Mouse (Mus musculus) neural tube, embryonic 12.5 days (tissue): Measurements from ENCODE around the gene Tctn3. TPM values are rescaled to one million over a fixed set of nuclear protein-coding genes. Genes with fewer than 3 reads are reported as not detected.
"Not testable (repeated sequence)": the region's sequence is repeated elsewhere in the genome, so short reads cannot be mapped to it uniquely, and the experiment has no call there.

Experiments
- ATAC-seq: fragments of 200-750 bp; cut with Nextera tagmentation; 2 replicates; pipeline ENCODE4 v1.8.0; 2017; ENCODE audit warnings: low read depth, mild to moderate bottlenecking, moderate TSS enrichment, moderate library complexity; ENCODE audit not compliant: low FRiP score
- H3K27ac ChIP-seq: fragments of 300-500 bp; sonication (generic); 2 replicates; pipeline ENCODE4 v1.5.1; 2016
- H3K27me3 ChIP-seq: fragments of 300-500 bp; sonication (generic); replicated peaks from 2 replicates; pipeline ENCODE4 v1.6.1; 2016; ENCODE audit warnings: mild to moderate bottlenecking
- H3K36me3 ChIP-seq: fragments of 300-500 bp; sonication (generic); 2 replicates; pipeline ENCODE4 v1.6.1; 2016; ENCODE audit warnings: mild to moderate bottlenecking
- H3K4me1 ChIP-seq: fragments of 300-500 bp; sonication (generic); 2 replicates; pipeline ENCODE4 v1.6.1; 2016
- H3K4me2 ChIP-seq: fragments of 300-500 bp; sonication (generic); replicated peaks from 2 replicates; pipeline ENCODE4 v1.6.1; 2016; ENCODE audit warnings: mild to moderate bottlenecking
- H3K4me3 ChIP-seq: fragments of 300-500 bp; sonication (generic); 2 replicates; pipeline ENCODE4 v1.5.1; 2016
- H3K9ac ChIP-seq: fragments of 300-500 bp; sonication (generic); 2 replicates; pipeline ENCODE4 v1.6.1; 2016; ENCODE audit warnings: mild to moderate bottlenecking
- H3K9me3 ChIP-seq: fragments of 300-500 bp; sonication (generic); 2 replicates; pipeline ENCODE4 v1.6.1; 2016; ENCODE audit warnings: mild to moderate bottlenecking
- WGBS: fragments of 180-500 bp; shearing (Covaris S2); methylation state at CpG from one replicate; pipeline ENCODE4 v1.1.7; 2016; 5-methylcytosine and 5-hydroxymethylcytosine counted together
- polyA plus RNA-seq: library from polyadenylated mRNA; unstranded; fragments of >200 nt; fragmentation: Nextera tagmentation; extraction: Ambion mirVana; gene quantifications from 2 replicates; pipeline ENCODE4 v1.2.1, GENCODE M21; 2016

Gene Tctn3
- polyA plus RNA-seq, 1 experiment from 2014 or later = 11.7 TPM

DNA sequence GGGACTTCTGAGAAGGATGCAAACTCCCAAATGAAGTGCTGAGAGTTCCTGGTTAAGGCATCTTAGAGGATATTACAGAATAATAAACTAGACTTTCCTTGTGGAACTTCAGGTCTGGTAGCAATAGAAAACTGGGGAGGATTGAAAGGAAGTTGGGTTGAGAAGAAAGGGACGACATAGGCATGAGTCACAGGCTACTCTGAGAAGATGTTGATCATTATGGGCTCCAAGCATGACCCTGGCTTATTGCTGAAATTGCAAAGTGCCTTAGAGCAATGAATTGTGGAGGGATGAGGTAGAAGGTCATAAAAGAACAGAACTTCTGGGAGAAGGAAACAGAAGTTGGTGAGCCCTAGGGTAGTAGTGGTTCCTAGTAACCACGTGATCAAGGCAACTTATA lies 28.8 kb upstream of the Tctn3 start:
- Histone ChIP-seq H3K4me3 (no peak overlapping the region), H3K9me3 (no peaks in the 10 kb centered on the region), H3K9ac (no peak overlapping the region), H3K4me2 (no peak overlapping the region), H3K27me3 (no peaks in the 10 kb centered on the region), H3K27ac (no peak overlapping the region), H3K36me3 (no peaks in the 10 kb centered on the region), H3K4me1 (no peaks in the 10 kb centered on the region)
- 91% methylated on average over 2 of the region's 2 CpGs for WGBS
- no peak for ATAC-seq

DNA sequence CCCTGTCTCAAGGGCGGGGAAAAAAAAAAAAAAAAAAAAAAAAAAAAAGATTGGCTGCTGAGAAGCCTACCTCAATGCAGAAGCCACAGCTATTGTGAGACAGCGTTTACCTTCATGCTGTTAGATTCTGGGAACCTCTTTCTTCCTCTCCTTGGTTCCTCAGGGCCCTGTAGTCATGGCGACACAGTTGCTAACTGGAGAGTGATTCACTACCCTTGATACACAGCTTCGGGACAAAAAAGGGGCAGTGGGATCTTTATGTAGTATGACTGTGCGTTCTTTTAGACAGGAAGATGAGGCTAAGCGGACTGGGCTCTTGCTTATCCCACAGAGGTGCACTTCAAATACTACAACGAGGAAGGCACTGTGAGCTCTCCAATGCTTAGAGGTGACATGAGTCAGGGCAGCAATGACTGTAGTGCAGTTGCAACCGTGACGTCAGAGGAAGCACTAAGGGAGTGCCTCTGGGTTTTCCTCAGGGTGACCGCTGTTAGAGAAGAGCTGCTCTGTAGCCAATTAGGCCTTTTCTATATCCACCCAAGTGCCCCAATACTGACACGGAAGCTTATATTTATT lies 27.8 kb upstream of the Tctn3 start:
- no peak for ATAC-seq
- WGBS = 80% methylated on average over 11 of the region's 11 CpGs
- no peaks in the 10 kb centered on the region for H3K27me3 ChIP-seq

DNA sequence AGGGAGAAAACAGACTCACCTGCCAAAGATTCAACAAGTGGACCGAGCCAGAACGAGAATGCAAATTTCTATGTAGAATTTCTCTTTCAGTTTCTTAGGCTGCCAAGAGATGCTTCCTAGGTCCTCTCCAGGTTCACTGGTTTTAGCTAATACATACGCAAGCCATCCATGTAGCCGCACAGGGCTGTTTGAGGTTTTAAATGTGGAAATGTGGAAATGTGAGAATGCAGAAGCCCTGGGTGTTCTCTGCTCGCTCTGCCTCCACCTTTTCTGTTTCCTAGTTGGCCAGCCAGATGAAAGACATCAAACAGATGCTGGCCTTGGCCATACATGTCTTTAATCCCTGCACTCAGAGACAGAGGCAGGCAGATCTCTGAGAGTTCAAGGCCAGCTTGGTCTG lies 26.5 kb upstream of the Tctn3 start:
- no peak overlapping the region for H3K27ac ChIP-seq
- no peak overlapping the region for H3K9ac ChIP-seq
- no peak for ATAC-seq
- no peaks in the 10 kb centered on the region for H3K27me3 ChIP-seq
- no peak overlapping the region for H3K4me2 ChIP-seq
- no peaks in the 10 kb centered on the region for H3K9me3 ChIP-seq
- no peaks in the 10 kb centered on the region for H3K36me3 ChIP-seq
- H3K4me1 ChIP-seq = no peaks in the 10 kb centered on the region
- no peak overlapping the region for H3K4me3 ChIP-seq
- 94% methylated on average over 5 of the region's 5 CpGs for WGBS

More for the DNA sequence above, 27.8 kb upstream of the Tctn3 start:
- H3K4me2 ChIP-seq = no peak overlapping the region
- no peaks in the 10 kb centered on the region for H3K4me1 ChIP-seq
- H3K27ac ChIP-seq = no peak overlapping the region
- H3K9ac ChIP-seq = no peak overlapping the region
- no peaks in the 10 kb centered on the region for H3K9me3 ChIP-seq
- no peaks in the 10 kb centered on the region for H3K36me3 ChIP-seq
- H3K4me3 ChIP-seq = no peak overlapping the region

DNA sequence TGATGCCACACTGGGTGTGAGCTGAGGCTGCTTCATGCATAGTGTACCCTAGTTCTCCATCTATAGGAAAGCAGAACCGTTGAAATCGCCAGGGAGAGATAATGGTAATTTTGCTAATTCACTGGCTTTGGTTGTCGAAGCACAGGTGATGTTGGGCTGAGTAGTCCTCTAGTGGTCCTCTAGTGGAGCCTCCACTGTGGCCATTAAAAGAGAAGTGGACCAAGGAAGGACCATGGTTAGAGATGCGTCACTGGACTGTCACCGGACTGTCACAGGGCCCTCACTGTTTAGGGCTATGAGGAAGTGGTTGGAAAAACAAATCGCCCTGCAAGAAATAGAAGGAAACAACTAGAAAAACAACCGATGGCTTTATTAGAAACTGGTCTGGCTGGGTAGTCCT lies 25.6 kb upstream of the Tctn3 start:
- ATAC-seq = no peak
- no peaks in the 10 kb centered on the region for H3K36me3 ChIP-seq
- no peak overlapping the region for H3K9ac ChIP-seq
- no peak overlapping the region for H3K27ac ChIP-seq
- WGBS = 85% methylated on average over 7 of the region's 7 CpGs
- H3K9me3 ChIP-seq = no peaks in the 10 kb centered on the region
- H3K4me3 ChIP-seq = no peak overlapping the region
- no peak overlapping the region for H3K4me2 ChIP-seq
- H3K4me1 ChIP-seq = no peaks in the 10 kb centered on the region
- no peaks in the 10 kb centered on the region for H3K27me3 ChIP-seq

DNA sequence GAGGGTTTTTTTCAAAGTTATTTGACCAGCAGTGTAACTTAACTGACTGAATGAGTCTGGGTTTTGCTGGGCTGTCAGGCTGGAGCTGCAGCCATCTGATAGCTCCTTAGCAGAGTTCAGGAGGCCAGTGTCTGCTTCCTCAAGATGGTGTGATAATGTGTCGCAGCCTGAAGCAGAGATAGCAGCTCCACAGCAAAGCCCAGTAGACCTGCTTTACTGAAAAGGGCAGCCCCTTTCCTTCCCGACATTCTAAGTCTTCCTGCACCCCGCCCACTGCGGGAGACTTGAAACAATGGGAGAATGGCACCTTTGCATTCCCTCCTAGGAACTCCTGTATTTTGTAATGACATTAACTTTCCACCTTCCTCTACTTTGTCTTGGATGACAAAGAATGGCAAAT lies 25.1 kb upstream of the Tctn3 start:
- H3K9ac ChIP-seq = no peak overlapping the region
- H3K9me3 ChIP-seq = no peaks in the 10 kb centered on the region
- no peaks in the 10 kb centered on the region for H3K36me3 ChIP-seq
- H3K27me3 ChIP-seq = no peaks in the 10 kb centered on the region
- H3K4me3 ChIP-seq = no peak overlapping the region
- H3K4me2 ChIP-seq = no peak overlapping the region
- no peak overlapping the region for H3K27ac ChIP-seq
- no peak for ATAC-seq
- no peaks in the 10 kb centered on the region for H3K4me1 ChIP-seq
- WGBS = 65% methylated on average over 4 of the region's 4 CpGs

DNA sequence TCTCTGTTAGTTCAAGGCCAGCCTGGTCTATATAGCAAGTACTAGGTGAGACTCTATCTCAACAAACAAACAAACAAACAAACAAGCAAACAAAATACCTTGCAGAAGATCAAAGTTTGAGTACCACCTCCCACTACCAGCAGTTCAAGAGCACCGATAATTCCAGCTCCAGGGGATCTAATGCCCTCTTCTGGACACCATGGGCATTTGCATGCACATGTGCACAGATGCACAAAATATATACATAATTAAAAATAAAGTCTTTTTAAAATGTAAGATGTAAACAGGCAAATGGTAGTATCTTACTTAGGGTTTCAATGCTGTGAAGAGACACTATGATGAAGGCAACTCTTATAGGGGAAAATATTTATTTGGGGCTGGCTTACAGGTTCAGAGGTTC lies 21.1 kb upstream of the Tctn3 start:
- Histone ChIP-seq H3K4me3 (no peak overlapping the region), H3K9ac (no peak overlapping the region), H3K4me2 (no peak overlapping the region), H3K4me1 (no peaks in the 10 kb centered on the region), H3K27ac (no peak overlapping the region), H3K9me3 (no peaks in the 10 kb centered on the region), H3K36me3 (no peaks in the 10 kb centered on the region), H3K27me3 (no peaks in the 10 kb centered on the region)
- WGBS = 74% methylated on average over 1 of the region's 1 CpGs
- ATAC-seq = no peak

DNA sequence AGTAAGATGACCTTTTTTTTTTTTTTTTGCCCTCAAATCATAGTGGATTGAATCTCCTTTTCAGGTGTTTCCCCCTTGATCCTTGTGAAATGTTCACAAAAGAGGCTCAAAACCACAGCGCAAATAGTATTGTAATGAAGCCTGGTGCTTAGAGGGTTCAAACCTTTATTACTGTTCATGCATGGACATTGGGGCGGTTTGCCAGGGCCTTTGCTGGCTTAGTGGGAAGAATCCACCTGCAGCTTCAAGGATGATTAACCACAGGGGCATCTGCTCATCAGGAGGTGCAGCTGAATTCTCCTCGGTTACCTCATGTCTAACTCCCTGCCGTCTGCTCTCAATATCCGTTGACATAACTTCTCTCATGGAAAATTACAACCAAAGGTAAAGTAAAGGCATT lies 20.6 kb upstream of the Tctn3 start:
- H3K27ac ChIP-seq = no peak overlapping the region
- no peak overlapping the region for H3K4me2 ChIP-seq
- 79% methylated on average over 5 of the region's 5 CpGs for whole genome bisulfite sequencing
- H3K9me3 ChIP-seq = no peaks in the 10 kb centered on the region
- no peak for ATAC-seq
- no peak overlapping the region for H3K9ac ChIP-seq
- H3K4me3 ChIP-seq = no peak overlapping the region
- H3K4me1 ChIP-seq = no peaks in the 10 kb centered on the region
- H3K27me3 ChIP-seq = no peaks in the 10 kb centered on the region
- no peaks in the 10 kb centered on the region for H3K36me3 ChIP-seq

DNA sequence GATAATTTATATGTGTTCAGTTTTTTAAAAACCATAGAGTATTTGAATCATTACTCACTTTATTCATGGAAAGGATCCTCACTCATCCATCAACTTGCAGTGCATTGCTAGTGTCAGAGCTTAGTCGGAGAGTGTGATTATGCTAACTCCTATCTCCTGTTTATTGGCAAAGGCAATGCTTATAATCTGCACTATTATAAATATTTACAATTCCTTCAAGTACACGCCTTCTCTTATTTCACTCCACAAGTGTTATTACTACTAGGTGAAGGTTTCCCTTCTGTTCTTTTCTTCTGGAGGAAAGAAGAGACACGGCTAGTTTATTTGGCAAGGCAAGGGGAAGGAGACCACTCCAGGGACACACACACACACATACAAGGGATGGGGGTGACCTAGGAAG lies 20.2 kb upstream of the Tctn3 start:
- no peaks in the 10 kb centered on the region for H3K9me3 ChIP-seq
- no peak for ATAC-seq
- no peak overlapping the region for H3K27ac ChIP-seq
- 89% methylated on average over 3 of the region's 3 CpGs for WGBS
- no peaks in the 10 kb centered on the region for H3K27me3 ChIP-seq
- H3K4me3 ChIP-seq = no peak overlapping the region
- H3K4me1 ChIP-seq = no peaks in the 10 kb centered on the region
- H3K9ac ChIP-seq = no peak overlapping the region
- H3K36me3 ChIP-seq = no peaks in the 10 kb centered on the region
- H3K4me2 ChIP-seq = no peak overlapping the region

DNA sequence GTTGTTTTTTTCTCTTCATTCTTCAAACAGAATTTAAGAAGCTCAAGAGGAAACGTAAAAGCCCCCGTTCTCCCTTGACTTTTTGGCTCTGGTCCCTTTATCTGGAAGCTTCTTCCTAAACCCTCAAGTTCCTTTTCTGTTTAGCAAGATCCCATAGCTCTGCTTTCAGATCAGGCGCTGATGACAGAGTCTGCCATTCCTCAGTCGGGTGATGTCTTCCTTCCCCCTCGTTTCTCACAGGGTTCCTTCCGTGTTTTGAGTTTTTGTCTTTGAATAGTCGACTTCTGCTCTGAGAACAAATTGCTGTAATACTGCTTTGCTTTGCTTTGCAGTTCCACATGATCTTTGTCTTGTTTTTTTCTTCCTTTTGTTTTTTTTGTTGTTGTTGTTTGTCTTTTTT lies 18.6 kb upstream of the Tctn3 start:
- Histone ChIP-seq H3K9ac (no peak overlapping the region), H3K27ac (no peak overlapping the region), H3K27me3 (no peaks in the 10 kb centered on the region), H3K4me2 (no peak overlapping the region), H3K4me1 (no peaks in the 10 kb centered on the region), H3K4me3 (no peak overlapping the region), H3K36me3 (no peaks in the 10 kb centered on the region), H3K9me3 (no peaks in the 10 kb centered on the region)
- 85% methylated on average over 7 of the region's 7 CpGs for WGBS
- ATAC-seq = no peak

DNA sequence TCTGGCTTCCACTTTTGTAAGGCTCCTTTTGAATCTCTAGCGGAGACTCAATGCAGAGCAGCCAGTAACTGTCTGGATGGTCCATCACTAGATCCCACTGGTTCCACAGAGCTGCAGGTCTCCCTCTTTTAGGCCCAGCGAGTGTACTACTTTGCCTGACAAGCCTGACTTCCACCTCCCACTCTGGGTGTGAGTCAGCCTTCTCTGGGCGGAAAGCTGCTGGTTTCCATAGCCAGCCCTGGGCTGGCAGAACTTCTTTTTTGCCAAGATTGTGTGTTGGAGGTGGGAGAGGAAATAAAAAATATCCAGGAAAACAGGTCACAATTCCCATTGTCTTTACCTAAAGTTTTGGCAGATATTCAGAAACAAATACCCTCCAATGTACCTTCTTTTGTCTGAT lies 18.1 kb upstream of the Tctn3 start:
- Histone ChIP-seq H3K4me1 (no peaks in the 10 kb centered on the region), H3K4me2 (no peak overlapping the region), H3K9me3 (no peaks in the 10 kb centered on the region), H3K36me3 (no peaks in the 10 kb centered on the region), H3K27me3 (no peaks in the 10 kb centered on the region), H3K27ac (no peak overlapping the region), H3K9ac (no peak overlapping the region), H3K4me3 (no peak overlapping the region)
- ATAC-seq = no peak
- WGBS = 68% methylated on average over 3 of the region's 3 CpGs

DNA sequence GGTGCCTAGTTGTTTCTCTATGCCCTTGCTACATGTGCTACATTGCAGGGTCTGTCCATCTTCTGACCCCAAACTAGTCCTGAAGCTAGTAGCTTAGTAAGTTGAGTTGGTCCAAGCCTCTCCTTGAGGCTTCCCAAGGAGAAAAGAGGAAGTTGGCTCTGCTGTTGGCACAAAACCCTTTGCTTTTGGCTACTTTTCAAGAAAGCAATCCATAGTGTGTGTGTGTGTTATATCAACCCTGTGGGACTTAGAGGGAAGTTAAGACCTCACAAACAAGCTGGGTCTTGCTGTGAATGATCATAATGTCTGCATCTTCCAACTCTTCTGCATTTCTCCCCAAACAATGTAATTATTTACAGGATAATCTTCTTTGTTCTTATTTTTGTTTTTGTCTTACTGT lies 16.9 kb upstream of the Tctn3 start:
- no peaks in the 10 kb centered on the region for H3K27me3 ChIP-seq
- ATAC-seq = no peak
- no peaks in the 10 kb centered on the region for H3K4me1 ChIP-seq
- H3K27ac ChIP-seq = no peak overlapping the region
- H3K4me2 ChIP-seq = no peak overlapping the region
- H3K4me3 ChIP-seq = no peak overlapping the region
- H3K9me3 ChIP-seq = no peaks in the 10 kb centered on the region
- no peaks in the 10 kb centered on the region for H3K36me3 ChIP-seq
- no peak overlapping the region for H3K9ac ChIP-seq

DNA sequence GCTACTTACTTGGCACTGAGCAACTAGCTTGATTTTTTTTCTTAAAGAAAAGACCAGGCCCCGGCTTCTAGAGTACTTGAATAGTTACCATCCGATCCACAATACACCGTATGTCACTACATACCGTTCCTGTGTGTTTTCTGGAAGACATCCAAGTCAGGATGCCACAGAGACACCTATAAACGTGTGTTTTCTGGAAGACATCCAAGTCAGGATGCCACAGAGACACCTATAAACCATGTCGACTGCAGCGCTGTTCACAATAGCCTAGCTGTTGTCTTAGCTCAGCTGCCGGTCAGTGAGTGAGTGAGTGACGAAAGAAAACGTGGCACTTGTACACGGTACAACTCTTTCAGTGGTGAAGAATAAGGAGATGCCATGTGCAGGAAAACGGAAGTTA lies 13.9 kb upstream of the Tctn3 start:
- 59% methylated on average over 12 of the region's 12 CpGs for WGBS

DNA sequence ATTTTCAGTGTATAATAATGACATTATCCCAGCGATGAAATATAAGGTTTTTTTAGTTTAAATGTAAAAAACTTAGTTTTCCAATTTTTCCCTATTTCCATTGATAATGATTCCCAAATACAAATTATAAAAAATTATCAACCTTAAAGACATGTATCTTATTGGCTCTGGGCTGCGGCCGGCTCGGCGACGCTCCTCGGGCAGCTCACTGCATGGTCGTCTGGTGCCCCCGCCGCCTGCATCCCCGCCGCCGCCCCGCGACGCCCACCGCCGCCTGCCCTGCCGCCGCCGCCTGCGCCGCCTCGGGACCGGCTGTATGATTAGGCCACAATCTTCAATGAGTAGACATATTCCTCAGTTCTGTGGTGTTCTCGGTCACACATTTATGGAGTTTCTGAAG lies 9.6 kb upstream of the Tctn3 start:
- not testable (repeated sequence) for H3K27ac ChIP-seq, H3K9ac ChIP-seq, H3K27me3 ChIP-seq, H3K9me3 ChIP-seq, H3K4me2 ChIP-seq, H3K4me3 ChIP-seq, H3K36me3 ChIP-seq, H3K4me1 ChIP-seq, ATAC-seq
- WGBS = 55% methylated on average over 11 of the region's 26 CpGs

More for the DNA sequence above, 13.9 kb upstream of the Tctn3 start:
- Histone ChIP-seq H3K9me3 (no peaks in the 10 kb centered on the region), H3K27ac (no peak overlapping the region), H3K4me3 (no peak overlapping the region), H3K27me3 (no peaks in the 10 kb centered on the region), H3K4me1 (no peaks in the 10 kb centered on the region), H3K36me3 (no peaks in the 10 kb centered on the region), H3K4me2 (no peak overlapping the region), H3K9ac (no peak overlapping the region)
- no peak for ATAC-seq
